Mouse (Mus musculus): ENCODE measurements at regions not wholly inside any gene's neighbourhood (a gene's known extent, or its start where the extent isn't known, plus 50 kb on each side); places are given as distances from the start of the nearest gene placed in this dataset.
A peak's percentile ranks its signal among the peaks of the same experiment; 100 is the strongest.

- no peaks in the 10 kb centered on the region for H3K4me1 ChIP-seq (ENCODE audit: control insufficient read depth, insufficient read depth, low read length)
These were observed 283.4 kb downstream of the Hlx start for GRCm38 (mm10) chr1:184449007-184449406.

GRCm38 (mm10) chr1:184447911-184448310, 284.5 kb downstream of the Hlx start:
- H3K9me3 ChIP-seq (ENCODE audit: control insufficient read depth, low read length), result no peaks in the 10 kb centered on the region
- H3K4me2 ChIP-seq, result no peak overlapping the region
- 61% methylated on average over 7 of the region's 7 CpGs for WGBS
- H3K4me1 ChIP-seq (ENCODE audit: control insufficient read depth, insufficient read depth, low read length), result no peaks in the 10 kb centered on the region
- H3K27me3 ChIP-seq (ENCODE audit: control insufficient read depth, insufficient read depth, low read length), result no peaks in the 10 kb centered on the region
- no peak overlapping the region for H3K27ac ChIP-seq (ENCODE audit: low read depth, low read length)
- peak; percentile 94 for DNase-seq (ENCODE audit: low spot score, missing footprints)
- no peak overlapping the region for H3K4me3 ChIP-seq (ENCODE audit: low read depth, low read length)
- no peaks in the 10 kb centered on the region for H3K36me3 ChIP-seq (ENCODE audit: control insufficient read depth, insufficient read depth, low read length)
- H3K9ac ChIP-seq (ENCODE audit: low read length), result no peak overlapping the region
- no peak for ATAC-seq (ENCODE audit: low FRiP score)

More at GRCm38 (mm10) chr1:184449007-184449406, 283.4 kb downstream of the Hlx start:
- no peak for ATAC-seq (ENCODE audit: low FRiP score)
- Histone ChIP-seq H3K27ac (ENCODE audit: low read depth, low read length) (no peak overlapping the region), H3K4me2 (no peak overlapping the region), H3K9ac (ENCODE audit: low read length) (no peak overlapping the region), H3K36me3 (ENCODE audit: control insufficient read depth, insufficient read depth, low read length) (no peaks in the 10 kb centered on the region), H3K9me3 (ENCODE audit: control insufficient read depth, low read length) (no peaks in the 10 kb centered on the region), H3K4me3 (ENCODE audit: low read depth, low read length) (no peak overlapping the region), H3K27me3 (ENCODE audit: control insufficient read depth, insufficient read depth, low read length) (no peaks in the 10 kb centered on the region)
- no peak for DNase-seq (ENCODE audit: low spot score, missing footprints)
- WGBS, result 88% methylated on average over 9 of the region's 9 CpGs

GRCm38 (mm10) chr1:184447161-184447667, 285.2 kb downstream of the Hlx start:
- H3K4me3 ChIP-seq (ENCODE audit: low read depth, low read length), result no peak overlapping the region
- WGBS, result 79% methylated on average over 5 of the region's 5 CpGs
- DNase-seq (ENCODE audit: low spot score, missing footprints), result no peak
- no peaks in the 10 kb centered on the region for H3K9me3 ChIP-seq (ENCODE audit: control insufficient read depth, low read length)
- H3K27ac ChIP-seq (ENCODE audit: low read depth, low read length), result no peak overlapping the region
- no peak for ATAC-seq (ENCODE audit: low FRiP score)
- no peaks in the 10 kb centered on the region for H3K4me1 ChIP-seq (ENCODE audit: control insufficient read depth, insufficient read depth, low read length)
- no peak overlapping the region for H3K9ac ChIP-seq (ENCODE audit: low read length)
- H3K36me3 ChIP-seq (ENCODE audit: control insufficient read depth, insufficient read depth, low read length), result no peaks in the 10 kb centered on the region
- H3K27me3 ChIP-seq (ENCODE audit: control insufficient read depth, insufficient read depth, low read length), result no peaks in the 10 kb centered on the region
- no peak overlapping the region for H3K4me2 ChIP-seq

- WGBS, result 92% methylated on average over 10 of the region's 10 CpGs
- no peak overlapping the region for H3K27ac ChIP-seq (ENCODE audit: low read depth, low read length)
- no peak overlapping the region for H3K4me3 ChIP-seq (ENCODE audit: low read depth, low read length)
- H3K9me3 ChIP-seq (ENCODE audit: control insufficient read depth, low read length), result no peaks in the 10 kb centered on the region
- H3K4me2 ChIP-seq, result no peak overlapping the region
- ATAC-seq (ENCODE audit: low FRiP score), result no peak
- no peak for DNase-seq (ENCODE audit: low spot score, missing footprints)
- no peaks in the 10 kb centered on the region for H3K4me1 ChIP-seq (ENCODE audit: control insufficient read depth, insufficient read depth, low read length)
- no peaks in the 10 kb centered on the region for H3K36me3 ChIP-seq (ENCODE audit: control insufficient read depth, insufficient read depth, low read length)
- H3K27me3 ChIP-seq (ENCODE audit: control insufficient read depth, insufficient read depth, low read length), result no peaks in the 10 kb centered on the region
- H3K9ac ChIP-seq (ENCODE audit: low read length), result no peak overlapping the region
These were observed 288.2 kb downstream of the Hlx start for GRCm38 (mm10) chr1:184444189-184444588.

- no peaks in the 10 kb centered on the region for H3K36me3 ChIP-seq (ENCODE audit: control insufficient read depth, insufficient read depth, low read length)
- no peak overlapping the region for H3K4me3 ChIP-seq (ENCODE audit: low read depth, low read length)
- DNase-seq (ENCODE audit: low spot score, missing footprints) (no peak), ATAC-seq (ENCODE audit: low FRiP score) (no peak)
- H3K9me3 ChIP-seq (ENCODE audit: control insufficient read depth, low read length), result no peaks in the 10 kb centered on the region
- WGBS, result 84% methylated on average over 3 of the region's 3 CpGs
- H3K4me1 ChIP-seq (ENCODE audit: control insufficient read depth, insufficient read depth, low read length), result no peaks in the 10 kb centered on the region
- H3K27me3 ChIP-seq (ENCODE audit: control insufficient read depth, insufficient read depth, low read length), result no peaks in the 10 kb centered on the region
- no peak overlapping the region for H3K27ac ChIP-seq (ENCODE audit: low read depth, low read length)
- no peak overlapping the region for H3K9ac ChIP-seq (ENCODE audit: low read length)
- H3K4me2 ChIP-seq, result no peak overlapping the region
These were observed 289.7 kb downstream of the Hlx start for GRCm38 (mm10) chr1:184442701-184443100.

- ATAC-seq (ENCODE audit: low FRiP score), result peak; percentile 63; the same call in 1 of the 2 replicates
- Histone ChIP-seq H3K9me3 (ENCODE audit: control insufficient read depth, low read length) (no peaks in the 10 kb centered on the region), H3K4me2 (peak overlapping the region; percentile 26; the same call in 1 of the 2 replicates), H3K9ac (ENCODE audit: low read length) (no peak overlapping the region), H3K27me3 (ENCODE audit: control insufficient read depth, insufficient read depth, low read length) (no peaks in the 10 kb centered on the region), H3K27ac (ENCODE audit: low read depth, low read length) (no peak overlapping the region), H3K36me3 (ENCODE audit: control insufficient read depth, insufficient read depth, low read length) (no peaks in the 10 kb centered on the region), H3K4me3 (ENCODE audit: low read depth, low read length) (no peak overlapping the region), H3K4me1 (ENCODE audit: control insufficient read depth, insufficient read depth, low read length) (no peaks in the 10 kb centered on the region)
- WGBS, result 57% methylated on average over 18 of the region's 18 CpGs
- DNase-seq (ENCODE audit: low spot score, missing footprints), result no peak
These were observed 291.3 kb downstream of the Hlx start for GRCm38 (mm10) chr1:184441005-184441557.

- 77% methylated on average over 3 of the region's 3 CpGs for WGBS
- H3K27me3 ChIP-seq (ENCODE audit: control insufficient read depth, insufficient read depth, low read length), result no peaks in the 10 kb centered on the region
- no peak overlapping the region for H3K4me2 ChIP-seq
- no peak overlapping the region for H3K9ac ChIP-seq (ENCODE audit: low read length)
- no peaks in the 10 kb centered on the region for H3K36me3 ChIP-seq (ENCODE audit: control insufficient read depth, insufficient read depth, low read length)
- no peak overlapping the region for H3K4me3 ChIP-seq (ENCODE audit: low read depth, low read length)
- ATAC-seq (ENCODE audit: low FRiP score) (no peak), DNase-seq (ENCODE audit: low spot score, missing footprints) (no peak)
- no peaks in the 10 kb centered on the region for H3K9me3 ChIP-seq (ENCODE audit: control insufficient read depth, low read length)
- H3K27ac ChIP-seq (ENCODE audit: low read depth, low read length), result no peak overlapping the region
- no peaks in the 10 kb centered on the region for H3K4me1 ChIP-seq (ENCODE audit: control insufficient read depth, insufficient read depth, low read length)
These were observed 292.9 kb downstream of the Hlx start for GRCm38 (mm10) chr1:184439506-184439905.

- DNase-seq (ENCODE audit: low spot score, missing footprints) (no peak), ATAC-seq (ENCODE audit: low FRiP score) (no peak)
- H3K9me3 ChIP-seq (ENCODE audit: control insufficient read depth, low read length), result no peaks in the 10 kb centered on the region
- H3K4me3 ChIP-seq (ENCODE audit: low read depth, low read length), result no peak overlapping the region
- H3K27me3 ChIP-seq (ENCODE audit: control insufficient read depth, insufficient read depth, low read length), result no peaks in the 10 kb centered on the region
- H3K9ac ChIP-seq (ENCODE audit: low read length), result no peak overlapping the region
- H3K4me2 ChIP-seq, result no peak overlapping the region
- H3K36me3 ChIP-seq (ENCODE audit: control insufficient read depth, insufficient read depth, low read length), result no peaks in the 10 kb centered on the region
- WGBS, result 78% methylated on average over 3 of the region's 3 CpGs
- H3K4me1 ChIP-seq (ENCODE audit: control insufficient read depth, insufficient read depth, low read length), result no peaks in the 10 kb centered on the region
- no peak overlapping the region for H3K27ac ChIP-seq (ENCODE audit: low read depth, low read length)
These were observed 296.0 kb downstream of the Hlx start for GRCm38 (mm10) chr1:184436387-184436786.

- H3K27me3 ChIP-seq (ENCODE audit: control insufficient read depth, insufficient read depth, low read length), result no peaks in the 10 kb centered on the region
- no peak overlapping the region for H3K4me2 ChIP-seq
- ATAC-seq (ENCODE audit: low FRiP score) (no peak), DNase-seq (ENCODE audit: low spot score, missing footprints) (no peak)
- no peaks in the 10 kb centered on the region for H3K9me3 ChIP-seq (ENCODE audit: control insufficient read depth, low read length)
- H3K36me3 ChIP-seq (ENCODE audit: control insufficient read depth, insufficient read depth, low read length), result no peaks in the 10 kb centered on the region
- H3K9ac ChIP-seq (ENCODE audit: low read length), result no peak overlapping the region
- H3K27ac ChIP-seq (ENCODE audit: low read depth, low read length), result no peak overlapping the region
- H3K4me1 ChIP-seq (ENCODE audit: control insufficient read depth, insufficient read depth, low read length), result no peaks in the 10 kb centered on the region
- 54% methylated on average over 8 of the region's 8 CpGs for WGBS
- H3K4me3 ChIP-seq (ENCODE audit: low read depth, low read length), result no peak overlapping the region
These were observed 303.8 kb downstream of the Hlx start for GRCm38 (mm10) chr1:184428612-184429011.

Data from midbrain, embryonic 11.5 days (tissue).